Mouse (Mus musculus) c-Kit-positive CD71-positive TER-119-positive erythroid progenitor cells, embryonic 14.5 days (primary cell): Measurements from ENCODE around the gene Gabrg3.

ENCODE experiments used
- DNase-seq: peaks from one replicate; pipeline ENCODE4 v3.0.0-alpha.2; 2013; ENCODE audit warnings: low spot score

Gene Gabrg3

DNA sequence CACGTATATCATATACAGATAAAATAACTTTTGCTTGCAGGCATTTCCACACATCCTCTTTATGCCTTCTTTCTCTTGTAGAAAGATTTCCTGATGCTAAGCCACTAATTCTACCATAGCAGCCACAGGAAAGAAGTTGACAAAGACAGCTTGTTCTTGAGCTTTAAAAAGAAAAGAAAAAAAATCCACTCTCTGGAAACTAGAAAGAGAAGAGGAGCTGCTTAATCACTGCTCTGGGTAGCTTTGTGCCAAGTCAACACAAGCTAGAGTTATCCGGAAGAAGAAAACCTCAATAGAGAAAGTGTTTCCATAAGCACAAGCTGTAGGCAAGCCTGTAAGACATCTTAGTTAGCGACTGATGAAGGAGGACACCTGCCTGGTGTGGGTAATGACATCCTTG, 321.6 kb downstream of the Gabrg3 start:
- no peak for DNase-seq

DNA sequence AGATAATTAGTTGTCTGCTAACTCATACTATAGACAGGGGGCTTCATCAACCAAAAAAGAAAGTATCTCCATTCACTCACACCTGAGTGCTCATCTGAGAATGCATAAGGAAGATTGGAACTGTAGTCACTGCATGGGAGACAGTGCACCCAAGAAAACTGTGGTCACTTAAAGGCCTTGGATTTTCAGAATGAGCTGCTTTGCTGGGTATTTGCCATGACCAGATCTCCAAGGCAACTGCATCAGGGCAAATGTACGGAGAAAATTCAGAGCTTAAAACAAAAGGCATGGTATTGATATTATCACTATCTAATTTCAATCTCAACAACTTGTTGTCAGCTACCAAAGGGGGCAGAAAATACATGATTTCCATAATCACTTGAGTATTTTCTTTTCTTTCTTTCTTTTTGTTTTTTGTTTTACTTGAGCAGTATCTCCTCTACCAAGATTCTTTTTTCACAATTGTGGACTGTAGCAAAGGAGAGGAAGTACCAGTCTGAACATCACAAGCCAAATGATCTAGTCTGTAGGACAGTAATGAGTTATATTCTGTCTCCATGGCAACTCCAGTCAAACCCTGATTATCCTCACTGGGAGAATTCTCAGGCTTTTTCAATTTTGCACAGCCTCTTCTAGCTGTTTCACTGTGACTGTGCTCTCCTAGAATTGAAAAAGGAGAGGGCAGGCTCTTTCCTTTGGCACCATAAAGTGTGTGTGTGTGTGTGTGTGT, 335.9 kb downstream of the Gabrg3 start:
- no peak for DNase-seq

DNA sequence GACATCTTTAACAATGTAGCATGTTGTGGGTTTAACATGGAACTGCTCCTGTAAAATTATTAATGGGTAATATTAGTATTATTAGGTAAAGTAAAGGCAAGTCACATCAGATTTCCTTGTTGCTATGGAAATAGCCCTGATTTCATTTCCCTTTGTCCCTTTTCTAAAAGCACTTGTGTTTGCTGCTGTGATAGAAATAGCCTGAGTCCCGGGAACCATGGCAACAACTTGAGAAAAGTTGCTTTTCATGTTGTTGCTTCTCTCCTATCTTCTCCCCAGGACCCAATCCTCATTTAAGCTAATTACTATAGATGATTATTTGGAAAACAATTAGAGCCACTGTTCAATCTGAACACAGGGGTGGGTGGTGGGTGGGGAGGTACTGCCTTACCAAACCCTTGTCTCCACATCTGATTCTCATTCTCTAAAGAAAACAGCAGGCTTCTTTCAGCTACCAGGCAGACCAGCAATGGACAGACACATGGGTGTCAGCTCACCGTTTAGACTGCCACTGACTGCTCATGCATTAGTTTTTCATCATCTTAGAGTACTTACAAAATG, 349.0 kb downstream of the Gabrg3 start:
- DNase-seq = no peak

DNA sequence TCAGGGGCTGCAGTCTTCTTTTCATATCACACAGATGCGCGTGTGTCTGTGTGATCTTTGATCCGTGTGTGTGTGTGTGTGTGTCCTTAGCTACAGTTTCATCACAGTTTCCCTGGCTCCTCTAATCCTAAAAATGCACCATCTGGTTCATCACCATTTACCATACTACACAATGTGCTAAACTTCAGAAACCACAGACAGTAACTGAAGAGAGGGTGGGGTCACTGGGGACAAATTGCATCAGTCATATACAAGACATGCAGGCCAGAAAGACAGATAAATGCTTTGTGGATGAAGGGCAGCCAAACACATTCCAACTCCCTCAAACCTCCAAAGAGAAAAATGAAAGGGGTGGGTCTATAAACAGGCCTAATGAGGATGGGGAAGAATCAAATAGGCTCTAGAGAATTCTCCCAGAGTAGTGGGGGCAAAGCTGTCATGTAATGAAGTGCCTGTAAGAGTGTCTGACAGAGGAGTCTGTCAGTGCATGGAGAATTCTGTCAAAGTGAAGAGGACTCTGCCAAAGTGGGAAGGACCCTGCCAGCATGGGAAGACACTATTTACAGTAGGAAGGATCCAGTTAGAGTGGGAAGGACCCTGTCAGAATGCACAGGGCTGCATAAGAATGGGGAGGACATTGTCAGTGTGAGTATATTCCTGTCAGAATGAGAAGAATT, 386.3 kb downstream of the Gabrg3 start:
- DNase-seq = no peak

DNA sequence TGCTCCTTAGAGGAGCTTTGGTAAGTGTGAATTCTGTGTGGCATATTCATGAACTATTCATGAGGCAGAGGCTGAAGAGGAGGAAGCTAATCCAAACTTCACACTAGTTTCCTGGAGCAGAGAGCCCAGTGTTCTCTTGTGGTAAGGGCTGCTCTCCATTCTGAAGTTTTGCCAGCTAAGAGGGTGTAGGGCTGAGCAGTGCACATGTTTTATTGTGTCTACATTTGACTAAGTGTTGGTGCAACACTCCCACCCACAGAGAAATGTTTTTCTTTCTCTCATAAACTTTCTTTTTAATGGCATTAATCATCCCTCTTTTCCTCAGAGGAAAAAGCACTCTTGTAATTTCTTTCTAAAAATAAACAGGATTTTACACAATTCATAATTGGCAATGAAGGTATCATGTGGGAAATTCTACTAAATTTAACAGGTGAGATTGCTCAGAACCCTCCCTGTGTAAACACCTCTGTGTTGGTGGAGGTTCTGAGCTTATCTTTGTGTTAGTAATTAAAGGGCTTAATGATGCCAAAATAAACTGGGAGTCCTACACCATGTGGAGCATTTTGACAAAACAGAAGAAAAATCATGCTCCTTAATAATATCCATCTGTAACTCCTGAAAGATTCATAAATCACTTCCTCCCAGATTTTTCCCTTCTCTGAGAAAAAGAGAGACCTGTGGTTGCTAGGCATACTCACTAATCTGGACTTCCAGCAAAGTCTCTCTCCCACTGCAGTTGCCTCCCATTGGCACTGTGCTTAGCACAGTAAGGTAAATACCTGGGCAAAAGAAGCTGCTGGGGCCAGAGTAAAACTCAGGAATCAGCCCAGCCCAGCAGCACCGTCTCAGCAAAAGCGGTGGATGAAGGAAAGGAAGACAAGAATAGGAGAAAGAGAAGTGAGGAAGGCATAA, 389.0 kb downstream of the Gabrg3 start:
- no peak for DNase-seq

DNA sequence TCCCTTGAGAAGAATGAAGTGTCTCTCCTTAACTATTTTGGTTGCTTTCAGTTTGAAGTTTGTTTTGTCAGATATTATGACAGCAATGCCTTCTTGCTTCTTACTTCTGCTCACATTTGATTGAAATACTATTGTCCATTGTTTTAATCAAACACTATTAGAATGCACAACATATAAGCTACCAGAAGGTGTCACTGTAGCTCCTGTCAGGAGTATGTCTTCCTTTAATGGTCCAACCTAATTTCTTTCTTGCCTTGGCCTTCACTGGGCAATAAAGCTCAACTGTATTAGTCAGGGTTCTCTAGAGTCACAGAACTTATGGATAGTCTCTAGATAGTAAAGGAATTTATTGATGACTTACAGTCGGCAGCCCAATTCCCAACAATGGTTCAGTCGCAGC, 440.6 kb downstream of the Gabrg3 start:
- no peak for DNase-seq

DNA sequence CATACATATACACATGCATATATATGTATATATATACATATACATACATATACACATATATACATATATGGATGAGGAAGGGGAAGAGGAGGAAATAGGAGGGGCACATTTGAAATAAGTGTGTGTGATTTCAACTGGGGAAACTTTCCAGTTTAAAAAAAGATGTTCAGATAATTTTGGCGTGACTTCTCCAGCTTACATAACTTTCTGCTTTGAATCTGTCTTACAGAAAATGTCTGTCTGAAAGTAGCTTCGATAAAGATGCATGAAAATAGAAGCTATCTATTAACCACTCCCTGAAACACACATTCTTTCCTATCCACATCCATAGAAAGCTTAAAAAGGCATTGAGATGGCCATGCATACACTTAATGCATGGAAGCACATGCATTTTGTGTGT, 445.4 kb downstream of the Gabrg3 start:
- no peak for DNase-seq

DNA sequence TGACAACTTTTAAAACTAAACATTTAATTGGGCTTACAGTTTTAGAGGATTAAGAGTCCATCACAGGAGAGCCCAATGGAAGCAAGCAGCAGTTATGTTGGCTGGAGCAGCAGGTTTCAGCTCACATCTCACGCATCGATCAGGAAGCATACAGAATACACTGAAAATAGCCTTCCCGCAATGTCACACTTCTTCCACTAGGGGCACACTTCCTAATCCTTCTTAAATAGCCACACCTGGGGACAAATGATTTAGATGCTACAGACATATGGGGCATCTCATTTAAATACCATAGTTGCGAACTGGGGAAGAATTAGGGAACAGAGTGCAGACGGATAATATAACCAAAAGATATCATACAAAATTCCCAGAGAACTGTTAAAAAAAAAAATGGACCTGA, 449.0 kb downstream of the Gabrg3 start:
- no peak for DNase-seq

DNA sequence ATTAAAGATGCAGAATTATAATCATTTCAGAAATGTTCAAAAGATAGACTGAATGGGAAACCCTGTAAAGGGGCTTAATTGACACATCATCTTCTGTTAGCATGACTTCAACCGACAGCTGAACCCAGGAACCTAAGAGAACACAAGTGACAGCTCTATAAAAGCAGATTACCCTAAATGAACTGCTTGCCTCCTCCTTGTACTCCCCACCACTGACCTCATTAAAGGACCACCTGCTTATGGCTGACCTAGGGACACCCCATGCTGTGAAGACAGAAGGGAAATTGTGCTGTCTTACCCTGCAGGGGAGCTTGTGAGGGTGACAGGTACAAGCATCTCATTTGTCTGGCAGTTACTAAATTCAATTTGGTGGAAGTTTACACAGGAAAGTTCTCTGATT, 467.5 kb downstream of the Gabrg3 start:
- no peak for DNase-seq

DNA sequence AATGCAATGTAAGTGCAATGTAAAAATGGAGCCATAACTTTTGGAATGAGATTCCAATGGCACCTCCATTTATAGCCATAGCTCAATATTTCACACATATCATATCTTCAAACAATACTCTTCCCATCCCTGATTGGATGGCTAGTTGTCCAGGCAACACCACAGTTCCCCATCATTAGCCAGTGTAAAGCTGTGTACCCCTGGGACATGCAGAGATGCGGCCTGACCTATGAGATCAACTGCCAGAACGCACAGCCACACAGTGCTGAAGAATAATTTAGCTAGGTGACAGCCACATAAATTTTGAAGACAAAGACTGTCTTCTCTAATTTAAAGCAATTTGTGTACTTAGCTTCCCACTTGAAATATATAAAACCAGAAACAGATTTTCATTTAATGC, 472.1 kb downstream of the Gabrg3 start:
- no peak for DNase-seq

DNA sequence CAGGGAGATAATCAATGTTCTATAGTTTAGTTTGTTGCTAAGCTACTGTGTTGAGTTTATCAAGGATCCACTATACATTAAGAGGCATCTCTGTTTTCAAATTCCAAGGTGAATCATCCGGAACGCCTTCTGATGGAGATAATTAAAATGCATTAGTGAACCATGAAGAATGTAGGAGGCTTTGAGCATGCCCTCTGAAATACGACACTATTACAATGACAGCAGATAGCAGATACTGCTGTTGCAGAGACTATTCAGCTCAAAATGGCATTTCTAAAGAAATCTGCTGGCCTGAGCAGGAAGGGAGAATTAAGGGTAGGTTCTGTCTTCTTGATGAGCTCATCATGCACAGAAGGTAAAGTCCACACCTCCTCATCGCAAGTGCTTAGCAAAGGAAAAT, 487.2 kb downstream of the Gabrg3 start:
- DNase-seq = no peak

DNA sequence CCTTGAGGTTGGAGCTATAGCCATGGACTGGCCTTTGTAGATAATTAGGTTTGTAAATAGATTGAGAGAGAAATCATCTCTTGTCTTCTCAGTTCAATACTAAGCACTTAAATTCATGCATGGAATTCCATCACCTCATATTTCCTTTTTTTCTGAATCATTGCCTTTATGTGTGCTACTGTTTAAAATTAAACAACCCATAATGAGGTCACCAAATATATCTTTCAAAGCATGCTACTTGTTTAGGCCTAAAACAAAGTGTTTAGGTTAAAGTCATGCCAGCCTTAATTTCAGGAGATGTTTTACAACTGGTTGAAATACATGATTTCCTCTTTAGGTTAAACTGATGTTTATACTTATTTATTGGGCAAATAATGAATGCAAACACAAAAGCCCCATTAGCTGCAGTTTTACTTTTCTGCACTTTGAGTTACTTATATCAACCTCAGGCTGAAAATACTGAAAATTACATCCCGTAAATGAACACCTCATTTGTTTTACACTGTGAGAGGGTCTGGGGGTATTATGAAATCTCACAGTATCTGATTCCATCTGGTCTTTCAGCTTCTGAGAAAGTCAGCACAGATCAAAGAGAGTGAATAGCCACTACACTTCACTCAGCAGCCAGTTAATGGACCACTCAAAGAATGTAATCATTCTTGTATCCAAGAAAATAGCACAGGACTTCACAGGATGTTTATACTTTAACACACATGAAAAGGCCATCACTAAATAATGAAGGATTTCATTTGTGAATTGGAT, 519.5 kb downstream of the Gabrg3 start:
- no peak for DNase-seq

DNA sequence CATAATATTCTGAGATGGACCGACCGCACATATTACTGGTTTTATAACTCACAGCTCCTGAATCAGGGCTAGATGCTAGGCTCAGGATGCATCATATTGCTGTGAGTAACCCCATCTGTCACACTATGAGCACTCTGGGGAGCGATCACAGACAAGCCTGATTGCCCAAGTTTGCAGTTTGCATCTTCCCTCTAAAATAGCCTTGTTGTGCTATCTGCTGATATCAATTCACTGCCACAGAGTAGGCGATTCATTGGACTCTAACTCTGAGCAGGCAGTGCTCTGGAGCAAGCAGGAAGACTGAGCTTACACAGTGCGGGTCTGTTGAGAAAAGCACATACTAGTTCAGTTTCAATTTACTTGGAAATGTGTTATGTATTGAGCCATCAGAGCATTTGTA, 543.4 kb downstream of the Gabrg3 start:
- no peak for DNase-seq

DNA sequence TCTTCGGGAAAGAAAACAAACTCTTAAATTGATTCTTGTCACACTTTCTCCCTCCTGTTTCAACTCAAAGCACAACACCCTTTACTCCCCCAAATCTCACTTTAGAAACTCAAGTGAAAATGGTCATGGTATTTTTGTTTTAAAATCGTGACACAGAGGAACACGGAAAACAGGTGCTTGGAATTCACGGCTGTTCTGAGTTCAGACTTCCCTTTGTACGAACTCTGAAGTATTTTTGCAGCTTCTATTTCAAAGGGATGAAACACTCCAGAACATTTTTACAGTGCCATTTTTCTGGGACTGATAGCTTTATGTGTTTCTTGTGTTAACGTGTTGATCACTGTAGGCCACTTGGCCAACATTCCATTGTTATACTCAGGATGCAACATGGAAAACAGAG, 561.5 kb downstream of the Gabrg3 start:
- DNase-seq = no peak

DNA sequence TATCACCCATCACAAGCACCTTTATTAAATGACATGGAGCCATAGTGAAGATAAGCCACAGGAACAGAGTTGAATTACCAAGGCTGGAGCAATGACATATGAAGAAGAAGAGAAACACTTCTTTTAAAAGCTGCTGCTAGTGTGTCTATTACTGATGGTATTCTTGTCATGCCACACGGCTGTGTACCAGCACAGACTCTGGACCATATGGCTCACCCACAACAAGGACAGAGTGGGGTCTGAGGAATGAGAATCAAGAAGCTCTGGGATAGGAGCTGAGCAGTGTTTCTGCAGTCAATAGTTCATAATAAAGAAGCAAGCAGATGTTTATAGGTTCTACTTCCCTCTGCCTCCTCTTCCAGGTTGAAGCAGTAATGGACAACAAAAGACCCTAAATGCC, 585.1 kb downstream of the Gabrg3 start:
- no peak for DNase-seq

DNA sequence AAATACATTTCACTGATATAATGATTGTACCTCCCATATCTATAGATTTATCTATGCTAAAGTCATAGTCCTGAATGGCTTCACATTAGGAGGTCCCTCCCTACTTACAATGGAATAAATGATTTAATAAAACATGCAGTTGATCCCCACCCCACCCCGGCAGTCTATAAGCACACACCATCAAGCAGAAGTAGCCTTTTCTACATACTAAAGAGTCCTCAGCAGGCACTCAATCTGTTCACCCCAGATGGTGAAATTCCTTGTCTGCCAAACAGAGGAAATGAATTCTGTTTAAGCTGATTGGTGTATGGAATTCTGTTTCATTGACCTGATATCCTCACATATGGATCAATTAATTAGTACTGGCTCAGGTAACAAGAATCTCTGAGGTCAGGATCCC, 607.9 kb downstream of the Gabrg3 start:
- DNase-seq = no peak

DNA sequence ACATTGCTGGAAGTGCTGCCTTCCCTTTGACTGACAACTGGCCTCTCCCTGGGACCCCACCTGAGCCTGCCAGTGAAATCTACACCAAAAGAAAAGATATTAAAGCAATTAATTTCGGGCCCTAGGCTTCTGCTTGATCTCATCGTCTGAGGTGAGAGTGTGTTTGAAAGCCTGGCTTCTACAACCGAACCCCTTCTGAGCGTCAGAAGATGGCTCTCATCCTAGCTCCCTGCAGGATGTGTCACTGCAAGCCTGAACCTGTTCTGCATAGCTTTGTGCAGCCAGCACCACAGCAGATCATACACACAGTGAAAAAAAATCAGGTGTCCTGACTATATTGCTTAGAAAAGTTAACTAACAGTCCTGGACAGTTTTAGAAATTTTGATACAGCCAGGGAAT, 618.8 kb downstream of the Gabrg3 start:
- no peak for DNase-seq

DNA sequence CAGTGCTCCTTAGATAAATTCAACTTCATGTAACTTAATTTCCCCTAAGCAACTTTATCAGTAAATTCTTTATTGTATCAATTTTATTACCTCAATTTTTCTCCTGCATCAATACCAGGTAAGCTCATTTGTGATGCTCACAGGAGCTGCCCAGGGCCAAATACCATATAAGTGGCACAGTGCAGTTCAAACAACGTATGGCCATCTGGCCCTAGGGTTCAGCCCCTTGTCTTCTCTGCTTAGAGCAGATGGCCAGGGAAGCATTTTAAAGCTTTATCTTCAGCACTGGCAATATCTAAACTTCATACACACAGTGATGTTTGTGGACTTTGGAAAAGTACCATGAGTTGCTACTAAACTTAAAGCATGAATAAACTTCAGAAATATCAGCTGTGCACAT, 619.2 kb downstream of the Gabrg3 start:
- no peak for DNase-seq

DNA sequence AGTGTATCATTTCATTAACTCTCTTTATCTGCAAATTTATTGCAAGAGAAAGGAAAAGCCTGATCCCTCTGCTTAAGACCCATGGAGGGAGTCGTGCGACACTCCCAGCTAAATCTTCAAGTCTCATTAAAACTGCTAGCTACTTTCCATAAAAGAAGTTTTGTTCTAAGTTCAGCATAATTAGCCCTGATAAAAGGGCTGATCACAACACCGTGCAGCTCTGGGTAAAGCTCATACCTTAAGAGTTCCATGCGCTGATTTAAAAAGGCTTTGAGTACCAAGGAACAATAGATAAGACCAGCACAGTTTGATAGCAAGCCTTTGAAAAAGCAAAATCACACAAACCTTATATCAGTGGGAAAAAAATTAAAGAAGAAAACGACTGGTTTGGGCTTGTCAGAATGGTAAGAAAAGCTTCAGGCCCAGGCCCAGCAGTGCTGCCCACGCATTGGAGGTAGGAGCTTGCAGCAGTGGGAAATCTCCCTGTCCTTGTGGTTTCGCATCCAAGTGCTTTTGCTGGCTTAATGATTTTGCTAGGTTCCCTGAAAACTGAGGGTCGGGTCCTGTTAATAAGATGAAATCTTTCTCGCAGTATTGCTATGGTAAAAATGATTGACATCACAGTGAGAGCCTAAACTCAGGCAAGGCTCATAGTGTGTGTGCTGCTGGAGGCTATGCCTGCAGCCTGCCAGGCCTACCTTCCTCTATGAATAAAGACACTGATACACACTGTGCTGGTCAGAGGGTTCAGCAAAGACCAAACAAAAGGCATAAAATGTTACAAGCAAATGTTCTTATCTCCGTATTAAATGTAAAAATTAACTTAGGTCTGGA, 621.2 kb downstream of the Gabrg3 start:
- DNase-seq = no peak

DNA sequence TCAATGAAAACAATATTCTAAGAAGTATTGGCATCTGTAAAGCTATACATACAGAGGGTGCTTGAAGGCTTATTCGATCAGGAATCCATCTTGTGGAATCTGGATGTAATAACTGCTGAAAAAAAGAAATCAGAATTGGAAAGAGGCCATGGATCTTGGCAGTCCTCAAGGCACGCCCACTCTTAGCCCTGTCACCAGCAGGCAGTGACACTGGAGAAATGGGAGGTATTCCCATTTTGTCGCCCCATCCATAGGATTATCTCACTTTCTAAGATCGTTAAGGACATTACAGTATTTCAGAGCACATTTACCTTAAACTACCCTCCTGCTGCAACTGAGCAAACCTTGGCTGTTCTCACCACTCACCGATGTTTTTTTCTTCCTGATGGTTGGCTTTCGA, 657.8 kb downstream of the Gabrg3 start:
- DNase-seq = no peak
